Mouse (Mus musculus) adipocyte (in vitro differentiated cells): ENCODE results near the gene Gm4131.
"Not testable (repeated sequence)": the region's sequence is repeated elsewhere in the genome, so short reads cannot be mapped to it uniquely, and the experiment has no call there.

ENCODE experiments used
- DNase-seq: peaks from one replicate; pipeline ENCODE4 v3.0.0-alpha.2; 2016; ENCODE audit warnings: low spot score

Gene Gm4131

DNA sequence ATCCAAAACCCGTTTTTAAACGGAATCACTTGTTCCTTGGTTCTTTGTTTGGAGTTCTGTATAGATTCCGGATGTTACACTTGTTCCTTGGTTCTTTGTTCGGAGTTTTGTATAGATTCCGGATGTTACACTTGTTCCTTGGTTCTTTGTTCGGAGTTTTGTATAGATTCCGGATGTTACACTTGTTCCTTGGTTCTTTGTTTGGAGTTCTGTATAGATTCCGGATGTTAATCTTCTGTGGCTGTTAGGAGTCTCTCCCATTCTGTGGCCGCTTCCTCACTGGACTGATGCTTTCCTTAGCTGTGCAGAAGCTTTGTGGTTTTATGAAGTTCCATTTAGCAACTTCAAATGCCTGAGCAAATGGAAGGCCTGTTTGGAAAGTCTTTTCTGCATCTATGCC lies at the start of gene Gm4131:
Gm4131 (minus strand) TSS at position 101 of the 400 bp plus-strand sequence.
- not testable (repeated sequence) for DNase-seq

DNA sequence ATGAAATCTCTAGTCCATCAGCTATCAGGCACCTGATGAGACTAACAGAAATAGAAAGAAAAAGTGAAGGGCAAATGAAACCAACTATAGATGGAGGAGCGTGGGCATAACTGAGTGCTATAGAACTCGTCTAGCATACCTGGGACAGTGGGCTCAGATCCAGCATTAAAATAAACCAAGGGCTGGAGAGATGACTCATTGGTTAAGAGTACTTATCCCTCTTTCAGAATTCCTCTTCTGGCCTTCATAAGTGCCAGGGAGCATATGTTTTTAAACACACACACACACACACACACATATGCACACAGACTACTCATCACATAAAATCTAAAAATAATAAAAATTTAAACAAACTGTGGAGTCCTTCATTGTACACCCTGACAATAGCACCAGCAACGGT lies 43.2 kb upstream of the Gm4131 start:
- DNase-seq, result no peak

DNA sequence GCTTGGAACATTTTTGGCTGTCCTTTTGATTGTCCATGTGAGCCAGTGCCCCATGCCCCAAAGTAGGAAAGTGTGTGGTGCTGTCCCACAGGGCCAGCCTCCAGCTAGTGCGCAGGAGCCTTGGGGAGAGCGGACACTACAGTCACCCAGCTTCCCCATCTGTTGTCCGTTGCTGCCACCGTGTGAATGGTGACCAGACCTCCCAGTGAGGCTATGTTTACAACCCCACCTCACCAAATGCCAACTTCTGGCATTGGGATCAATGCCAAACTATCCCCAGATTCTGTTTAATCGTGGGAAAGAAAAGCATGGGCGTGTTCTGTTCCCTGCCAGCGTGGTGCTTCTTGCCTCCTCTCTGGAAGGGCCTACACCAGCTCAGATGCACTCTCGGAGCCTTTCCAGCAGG lies 41.1 kb upstream of the Gm4131 start:
- DNase-seq, result peak; percentile 61

- DNase-seq, result no peak
These were observed 36.1 kb upstream of the Gm4131 start for GRCm38 (mm10) chr14:62602869-62603268.

DNA sequence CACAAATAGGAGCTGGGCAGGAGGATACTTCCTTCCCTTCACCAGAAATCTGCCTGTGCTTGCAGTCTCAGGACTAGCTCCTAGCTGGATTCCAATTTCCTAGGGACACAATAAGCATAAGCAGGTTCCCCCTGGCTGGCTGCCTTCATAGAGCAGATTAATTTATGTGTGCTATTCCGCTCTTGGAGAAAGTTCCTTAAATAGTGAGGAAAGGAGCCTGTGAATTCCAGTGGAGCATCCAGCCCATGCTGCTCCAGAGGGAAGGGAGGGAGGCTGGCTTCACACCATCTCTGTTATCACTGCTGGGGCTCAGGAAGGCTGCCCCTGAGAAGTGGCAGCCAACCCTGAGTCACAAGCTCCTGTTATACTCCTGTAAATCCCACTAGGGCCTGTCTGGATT lies 35.5 kb upstream of the Gm4131 start:
- no peak for DNase-seq

DNA sequence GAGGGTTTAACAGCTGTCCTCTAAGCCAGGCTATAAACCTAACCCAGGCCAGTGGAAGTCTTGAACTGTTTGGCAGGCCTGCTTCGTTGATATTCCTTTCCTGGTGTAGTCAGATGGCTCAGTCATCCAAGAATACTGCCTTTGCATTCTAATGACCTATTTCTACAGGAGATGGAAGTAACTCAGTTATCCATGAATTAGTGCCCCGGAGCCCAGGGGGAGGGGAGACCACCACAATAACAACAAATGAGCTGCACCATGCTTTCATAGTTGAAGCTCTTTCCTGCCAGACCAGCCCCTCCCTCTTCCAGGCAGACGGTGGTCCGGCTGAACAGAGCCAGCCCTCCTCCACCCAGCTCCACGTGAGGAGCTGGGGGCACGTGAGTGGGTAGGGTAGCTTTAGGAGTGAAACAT lies 33.4 kb upstream of the Gm4131 start:
- DNase-seq, result no peak

DNA sequence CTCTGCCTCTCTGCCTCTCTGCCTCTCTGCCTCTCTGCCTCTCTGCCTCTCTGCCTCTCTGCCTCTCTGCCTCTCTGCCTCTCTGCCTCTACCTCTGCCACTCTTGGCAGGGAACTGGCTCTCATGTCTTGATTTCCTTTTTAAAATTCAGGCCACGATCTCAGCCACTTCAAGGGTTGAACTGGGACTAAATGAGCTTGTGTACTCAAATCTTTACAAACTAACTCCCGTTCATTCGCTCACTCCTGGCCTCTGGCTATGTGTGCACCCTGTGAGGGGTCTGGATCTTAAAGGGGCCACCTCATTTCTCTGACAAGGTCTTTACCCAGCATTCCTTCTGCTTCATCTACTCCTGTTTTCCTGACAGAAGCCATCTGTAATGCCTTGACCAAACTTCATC lies 18.6 kb upstream of the Gm4131 start:
- peak; percentile 33 for DNase-seq

DNA sequence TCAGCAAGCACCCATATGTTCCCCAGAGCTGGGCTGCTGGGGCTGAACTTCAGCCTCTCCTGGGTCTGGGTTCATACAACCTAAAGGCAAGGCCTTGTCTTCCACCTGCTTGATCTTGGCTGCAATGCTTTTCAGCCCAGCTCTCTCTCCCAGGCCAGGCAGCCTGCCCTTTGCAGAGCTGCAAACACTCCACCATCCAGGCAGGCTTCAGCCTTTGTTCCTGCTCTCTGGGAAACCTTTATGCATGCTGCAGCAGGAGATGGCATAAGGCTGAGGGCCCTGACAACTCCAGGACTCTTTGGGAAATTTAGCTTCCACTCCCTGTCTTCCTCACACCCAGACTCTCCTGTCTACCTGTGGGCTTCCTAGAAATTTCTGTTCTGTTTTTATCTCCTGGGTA lies 17.9 kb upstream of the Gm4131 start:
- no peak for DNase-seq

DNA sequence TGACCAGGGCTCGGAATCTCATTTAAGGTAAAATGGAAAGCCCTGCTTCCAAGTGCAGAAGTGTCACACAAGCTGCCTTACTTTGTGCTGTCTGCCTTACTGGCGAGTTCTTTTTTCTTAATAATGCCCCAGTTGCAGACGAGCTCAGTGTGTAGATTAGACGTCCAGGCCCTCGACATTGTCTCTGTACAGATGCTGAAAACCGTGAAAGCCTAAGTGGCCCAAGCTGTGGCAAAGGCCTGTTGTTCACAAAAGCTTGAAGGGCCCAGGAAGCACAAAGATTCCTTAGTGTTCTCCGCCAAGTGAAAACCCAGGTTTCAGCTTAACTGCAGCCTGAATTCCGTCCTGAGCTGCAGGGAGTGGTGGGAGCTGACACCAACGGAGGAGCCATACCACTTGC lies 15.0 kb upstream of the Gm4131 start:
- DNase-seq, result no peak

GRCm38 (mm10) chr14:62580945-62581344 lies 14.2 kb upstream of the Gm4131 start:
- DNase-seq, result no peak

DNA sequence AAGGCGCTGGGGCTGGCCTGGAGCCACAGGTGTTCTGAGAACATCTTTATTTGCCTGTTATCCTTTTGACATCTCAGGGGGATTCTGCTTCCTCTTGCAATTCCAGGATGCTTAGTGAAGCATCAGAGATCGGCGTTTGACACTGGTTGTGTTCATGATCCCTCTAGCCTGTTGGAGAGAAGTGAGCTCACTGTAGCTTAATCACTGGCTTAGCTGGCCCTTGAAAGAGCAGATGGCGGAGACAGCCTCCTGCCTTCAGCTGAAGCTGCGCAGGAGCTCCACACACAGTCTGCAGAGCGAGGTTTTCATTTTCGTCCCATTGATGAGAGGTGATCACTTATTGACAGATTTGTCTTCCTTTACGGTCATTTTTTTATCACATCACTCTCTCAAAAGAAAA lies 9.1 kb upstream of the Gm4131 start:
- DNase-seq, result no peak

GRCm38 (mm10) chr14:62574906-62575305 lies 8.2 kb upstream of the Gm4131 start:
- DNase-seq, result no peak

- DNase-seq, result no peak
These were observed 6.7 kb upstream of the Gm4131 start for GRCm38 (mm10) chr14:62573454-62573853.

GRCm38 (mm10) chr14:62570299-62570698 lies 3.6 kb upstream of the Gm4131 start:
- DNase-seq, result peak; percentile 14

- no peak for DNase-seq
These were observed 2.7 kb upstream of the Gm4131 start for GRCm38 (mm10) chr14:62569463-62569862.

GRCm38 (mm10) chr14:62563679-62564078 lies 3.0 kb downstream of the Gm4131 start:
- DNase-seq, result no peak

DNA sequence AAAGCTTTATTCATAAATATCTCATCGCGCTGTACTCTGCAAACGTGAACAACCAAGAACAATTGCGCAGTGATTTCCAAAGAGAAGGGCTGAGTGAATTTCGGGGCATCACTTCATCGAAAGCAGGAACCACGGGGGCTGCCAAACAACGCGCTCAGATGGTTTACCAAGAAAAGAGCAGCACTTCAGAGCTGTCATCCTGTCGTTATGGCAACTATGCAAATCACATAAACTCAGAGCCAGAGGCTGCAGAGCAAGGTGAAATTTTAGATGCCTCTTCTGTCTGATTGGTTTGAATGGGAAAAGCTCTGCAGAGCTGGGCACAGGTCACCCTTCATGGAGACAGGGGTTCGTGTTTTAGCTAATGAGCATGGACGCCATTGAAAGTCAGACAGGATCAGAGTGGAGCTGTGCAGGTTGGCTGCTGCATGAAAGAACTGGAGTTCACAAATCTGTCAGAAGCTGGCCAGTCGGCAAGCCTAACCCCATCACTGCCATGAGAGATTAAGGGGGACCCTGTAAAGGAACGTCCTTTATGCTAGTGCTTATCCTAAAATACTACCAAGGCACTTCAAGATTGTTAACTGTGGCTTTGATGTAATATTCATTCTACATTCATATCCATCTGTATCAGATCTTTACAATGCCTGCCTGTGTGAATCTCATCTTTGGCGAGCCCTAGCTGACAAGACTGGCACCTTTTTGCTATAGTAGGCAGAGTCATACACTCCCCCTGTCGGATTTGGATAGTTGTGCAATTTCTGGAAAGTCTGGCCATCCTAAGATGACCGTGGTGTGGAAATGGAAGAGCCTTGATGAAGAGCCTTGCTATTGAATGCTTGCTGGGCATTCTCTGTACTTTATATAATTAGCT lies 4.6 kb downstream of the Gm4131 start:
- no peak for DNase-seq

GRCm38 (mm10) chr14:62557111-62557510 lies 9.6 kb downstream of the Gm4131 start:
- DNase-seq, result no peak

DNA sequence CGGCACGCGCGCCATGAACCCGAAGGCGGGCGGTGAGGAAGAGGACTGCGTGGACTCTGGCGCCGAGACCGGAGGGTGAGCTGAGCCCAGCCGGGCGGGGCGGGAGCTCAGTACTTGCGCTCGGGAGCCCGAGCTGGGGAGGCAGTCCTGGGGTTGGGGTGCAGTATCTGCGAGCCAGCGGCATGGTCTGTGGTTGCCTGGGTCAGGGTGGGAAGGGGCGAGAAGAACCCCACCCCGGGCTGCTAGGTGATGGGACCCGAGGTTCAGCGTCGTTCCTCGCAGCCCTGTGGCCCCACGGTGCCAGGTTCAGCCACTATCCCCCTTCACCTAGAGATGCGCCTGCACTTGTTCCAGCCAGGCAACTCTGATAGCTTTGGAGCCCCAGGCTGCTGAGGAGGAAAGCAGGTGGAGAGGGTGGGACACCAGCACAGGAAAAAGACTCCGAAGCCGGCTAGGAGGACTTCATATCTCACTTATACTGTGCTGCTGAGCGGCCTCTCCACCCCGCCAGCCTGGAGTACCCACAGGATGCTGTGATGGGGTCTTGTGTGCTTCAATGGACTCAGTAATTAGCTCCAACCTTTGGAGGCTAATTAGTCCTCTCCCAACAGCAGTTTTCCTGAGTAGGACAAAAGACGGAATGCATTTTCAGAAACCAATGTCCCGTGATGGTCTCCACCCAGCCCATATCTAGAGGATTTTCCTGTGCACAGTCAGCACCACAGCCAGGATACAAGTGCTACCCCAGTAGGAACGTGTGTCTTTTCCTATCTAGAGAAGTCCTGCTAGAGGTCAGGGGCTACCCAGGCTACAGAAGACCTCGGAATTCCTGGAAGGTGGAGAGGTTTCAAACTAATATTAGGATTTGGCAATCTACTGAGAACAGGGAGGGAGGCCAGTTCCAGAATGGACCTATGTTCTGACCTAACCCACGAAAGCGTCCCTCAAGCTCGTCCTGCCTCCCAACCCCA lies 10.6 kb downstream of the Gm4131 start:
- DNase-seq, result no peak

DNA sequence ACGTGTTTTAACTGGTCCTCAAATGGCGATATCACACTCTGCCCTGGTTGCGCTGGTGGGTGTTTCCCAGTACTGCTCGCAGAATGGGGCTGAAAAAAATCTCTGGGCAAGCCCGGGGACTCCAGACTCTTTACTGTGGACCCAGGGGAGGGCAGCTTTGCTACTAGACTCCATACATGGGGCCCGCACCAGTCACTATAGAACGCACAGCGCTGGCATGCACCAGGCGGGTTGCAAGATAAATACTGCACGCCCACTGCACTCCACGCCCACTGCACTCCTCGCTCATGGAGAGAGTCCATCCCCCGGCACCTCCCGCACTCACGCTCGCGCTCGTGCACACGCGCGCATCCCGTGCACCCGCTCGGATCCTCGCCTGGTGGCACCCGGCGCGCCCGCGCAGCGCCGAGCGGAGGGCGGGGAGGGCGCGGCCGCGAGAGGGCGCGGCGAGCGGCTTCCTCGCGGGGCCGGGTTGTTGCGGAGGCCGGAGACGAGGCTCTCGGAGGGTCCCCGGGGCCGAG lies 11.4 kb downstream of the Gm4131 start, which contains the start of gene Fam124a:
Fam124a (plus strand) TSS at position 429 of the 521 bp plus-strand sequence.
- DNase-seq, result no peak

DNA sequence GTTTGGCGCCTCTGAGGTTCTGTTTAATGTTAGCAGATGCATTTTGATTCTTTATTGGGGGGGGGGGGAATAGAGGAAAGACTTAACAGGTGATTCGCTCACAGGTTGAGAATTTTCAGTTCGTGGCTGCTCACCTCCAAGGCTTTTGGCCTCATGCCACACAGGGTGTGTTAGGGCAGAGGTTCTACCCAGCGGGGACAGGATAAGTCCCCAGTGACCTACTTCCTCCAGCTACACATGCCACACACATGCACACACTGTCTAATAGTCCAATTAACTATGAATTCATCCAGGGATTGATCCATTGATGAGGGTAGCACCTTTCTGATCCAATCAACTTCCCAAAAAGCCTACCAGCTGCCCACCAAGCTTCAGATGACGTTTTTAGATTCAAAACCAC lies 12.9 kb downstream of the Gm4131 start:
- no peak for DNase-seq

DNA sequence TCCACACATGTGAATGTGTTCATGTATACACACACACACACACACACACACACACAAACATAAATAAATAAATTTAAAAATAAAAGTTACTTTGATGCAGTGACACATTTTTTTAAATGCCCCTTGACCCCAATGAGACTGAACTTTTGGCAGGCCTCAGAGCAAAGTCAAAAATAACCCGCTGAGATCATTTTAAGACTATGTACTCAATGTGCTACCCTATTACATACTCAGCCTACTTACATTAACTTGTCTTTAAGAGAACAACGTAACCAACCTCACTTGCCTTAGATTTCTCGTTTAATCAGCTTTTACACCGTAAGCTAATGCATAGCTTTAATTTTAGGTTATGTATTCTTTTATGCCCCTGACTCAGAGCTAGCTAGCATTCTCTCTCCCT lies 13.9 kb downstream of the Gm4131 start:
- DNase-seq, result peak; percentile 34
